Mouse (Mus musculus) heart, postnatal 0 days (tissue): ENCODE data around the gene Tapbpl. TPM values are rescaled to one million over a fixed set of nuclear protein-coding genes. Genes with fewer than 3 reads are reported as not detected.

Experiments used
- ATAC-seq: fragments of 200-750 bp; cut with Nextera tagmentation; 2 replicates; pipeline ENCODE4 v1.8.0; 2017; ENCODE audit warnings: low read depth, moderate number of reproducible peaks, moderate library complexity; ENCODE audit not compliant: insufficient read depth
- DNase-seq: peaks from one replicate; pipeline ENCODE4 v3.0.0-alpha.2; 2016; ENCODE audit warnings: low spot score
- H3K27ac ChIP-seq: fragments of 300-500 bp; sonication (generic); 2 replicates; pipeline ENCODE4 v1.5.1; 2014; ENCODE audit warnings: low read depth, mild to moderate bottlenecking
- H3K27me3 ChIP-seq: fragments of 300-500 bp; sonication (generic); 2 replicates; pipeline ENCODE4 v1.6.1; 2014; ENCODE audit warnings: low read length, mixed read lengths; ENCODE audit not compliant: control insufficient read depth, insufficient read depth
- H3K36me3 ChIP-seq: fragments of 300-500 bp; sonication (generic); replicated peaks from 2 replicates; pipeline ENCODE4 v1.6.1; 2014; ENCODE audit warnings: low read length, mixed read lengths; ENCODE audit not compliant: control insufficient read depth, insufficient read depth
- H3K4me1 ChIP-seq: fragments of 300-500 bp; sonication (generic); 2 replicates; pipeline ENCODE4 v1.6.1; 2014; ENCODE audit warnings: antibody characterized with exemption; ENCODE audit not compliant: control insufficient read depth, insufficient read depth
- H3K4me2 ChIP-seq: fragments of 300-500 bp; sonication (generic); 2 replicates; pipeline ENCODE4 v1.6.1; 2014; ENCODE audit warnings: low read depth, mild to moderate bottlenecking, low read length, moderate library complexity
- H3K4me3 ChIP-seq: fragments of 300-500 bp; sonication (generic); 2 replicates; pipeline ENCODE4 v1.5.1; 2014; ENCODE audit warnings: low read depth, low read length
- H3K9ac ChIP-seq: fragments of 300-500 bp; sonication (generic); replicated peaks from 2 replicates; pipeline ENCODE4 v1.6.1; 2014; ENCODE audit warnings: low read depth, low read length, mixed read lengths
- H3K9me3 ChIP-seq: fragments of 300-500 bp; sonication (generic); replicated peaks from 2 replicates; pipeline ENCODE4 v1.6.1; 2016; ENCODE audit warnings: low read length; ENCODE audit not compliant: control insufficient read depth
- CTCF ChIP-seq: IDR thresholded peaks from 2 replicates; pipeline ENCODE4 v1.5.1; 2016; ENCODE audit warnings: antibody characterized with exemption, control low read depth, low read depth
- EP300 ChIP-seq: IDR thresholded peaks from 2 replicates; pipeline ENCODE4 v1.6.1; 2016; ENCODE audit warnings: antibody characterized with exemption, low read depth
- WGBS: fragments of 180-500 bp; shearing (Covaris S2); extraction: QIAGEN DNeasy Blood & Tissue Kit; methylation state at CpG from one replicate; pipeline ENCODE4 v1.1.7; 2014; 5-methylcytosine and 5-hydroxymethylcytosine counted together
- polyA plus RNA-seq: library from polyadenylated mRNA; unstranded; fragments of >200 nt; fragmentation: Nextera tagmentation; extraction: Ambion mirVana; gene quantifications from 2 replicates; pipeline ENCODE4 v1.2.1, GENCODE M21; 2015
- total RNA-seq: library from RNA; depleted of rRNA; stranded (reverse); fragments of >200 nt; gene quantifications from 2 replicates; pipeline ENCODE4 v1.2.3, GENCODE M21; 2014; ENCODE audit warnings: low replicate concordance

Gene Tapbpl
- total and polyA plus RNA-seq, 2 experiments from 2014 or later = 3.9 to 4.5 TPM

- Histone ChIP-seq H3K4me3 (no peak overlapping the region), H3K4me2 (no peak overlapping the region), H3K9me3 (no peaks in the 10 kb centered on the region), H3K4me1 (no peaks in the 10 kb centered on the region), H3K27me3 (no peaks in the 10 kb centered on the region), H3K27ac (no peak overlapping the region), H3K36me3 (no peaks in the 10 kb centered on the region), H3K9ac (no peak overlapping the region)
- TF ChIP-seq CTCF = no peak
- TF ChIP-seq EP300 = no peak
- DNase-seq = no peak
- WGBS = 85% methylated on average over 9 of the region's 9 CpGs
- ATAC-seq = no peak
These were observed 32.6 kb upstream of the Tapbpl start for GRCm38 (mm10) chr6:125264219-125264618.

GRCm38 (mm10) chr6:125260006-125260555, 28.4 kb upstream of the Tapbpl start:
- no peak for TF ChIP-seq CTCF
- TF ChIP-seq EP300 = no peak
- Histone ChIP-seq H3K36me3 (no peaks in the 10 kb centered on the region), H3K4me2 (no peak overlapping the region), H3K4me1 (no peaks in the 10 kb centered on the region), H3K27ac (no peak overlapping the region), H3K9ac (no peak overlapping the region), H3K4me3 (no peak overlapping the region), H3K27me3 (no peaks in the 10 kb centered on the region), H3K9me3 (no peaks in the 10 kb centered on the region)
- ATAC-seq (no peak), DNase-seq (no peak)
- WGBS = 71% methylated on average over 10 of the region's 10 CpGs

- ATAC-seq = no peak
- Histone ChIP-seq H3K9me3 (no peaks in the 10 kb centered on the region), H3K4me2 (no peak overlapping the region)
These were observed 24.7 kb upstream of the Tapbpl start for GRCm38 (mm10) chr6:125256222-125256966.

GRCm38 (mm10) chr6:125255516-125256044, 23.9 kb upstream of the Tapbpl start:
- DNase-seq = no peak
- Histone ChIP-seq H3K27me3 (no peaks in the 10 kb centered on the region), H3K4me2 (no peak overlapping the region), H3K9ac (no peak overlapping the region), H3K36me3 (no peaks in the 10 kb centered on the region), H3K9me3 (no peaks in the 10 kb centered on the region), H3K27ac (no peak overlapping the region), H3K4me3 (no peak overlapping the region), H3K4me1 (no peaks in the 10 kb centered on the region)
- WGBS = 81% methylated on average over 7 of the region's 7 CpGs
- no peak for ATAC-seq
- TF ChIP-seq CTCF = no peak
- TF ChIP-seq EP300 = no peak

More at GRCm38 (mm10) chr6:125256222-125256966, 24.7 kb upstream of the Tapbpl start:
- WGBS = 70% methylated on average over 8 of the region's 8 CpGs
- Histone ChIP-seq H3K36me3 (no peaks in the 10 kb centered on the region), H3K4me3 (no peak overlapping the region), H3K4me1 (no peaks in the 10 kb centered on the region), H3K27me3 (no peaks in the 10 kb centered on the region), H3K9ac (no peak overlapping the region), H3K27ac (no peak overlapping the region)
- no peak for DNase-seq
- TF ChIP-seq CTCF (no peak), EP300 (no peak)

GRCm38 (mm10) chr6:125253863-125254715, 22.4 kb upstream of the Tapbpl start:
- DNase-seq (no peak), ATAC-seq (no peak)
- Histone ChIP-seq H3K27ac (no peak overlapping the region), H3K9me3 (no peaks in the 10 kb centered on the region), H3K27me3 (no peaks in the 10 kb centered on the region), H3K9ac (no peak overlapping the region), H3K36me3 (no peaks in the 10 kb centered on the region), H3K4me3 (no peak overlapping the region), H3K4me2 (no peak overlapping the region), H3K4me1 (no peaks in the 10 kb centered on the region)
- TF ChIP-seq CTCF = no peak
- TF ChIP-seq EP300 = no peak
- WGBS = 67% methylated on average over 14 of the region's 14 CpGs
